Mouse (Mus musculus) kidney, adult 2 months (tissue): ENCODE measurements around the gene Dnah7b.
"Not testable (repeated sequence)": the region's sequence is repeated elsewhere in the genome, so short reads cannot be mapped to it uniquely, and the experiment has no call there.

Source experiments
- CTCF ChIP-seq: fragments of 200-500 bp; conservative IDR thresholded peaks from 2 replicates; pipeline ENCODE4 v1.5.1; 2011; ENCODE audit warnings: low read depth, mild to moderate bottlenecking, control low read depth, low read length, moderate library complexity, mixed read lengths; ENCODE audit not compliant: insufficient read depth, insufficient read length
- POLR2A ChIP-seq: fragments of 200-500 bp; IDR thresholded peaks from one replicate; pipeline ENCODE4 v1.6.1; 2011; ENCODE audit warnings: low read depth, low read length, control low read depth

DNA sequence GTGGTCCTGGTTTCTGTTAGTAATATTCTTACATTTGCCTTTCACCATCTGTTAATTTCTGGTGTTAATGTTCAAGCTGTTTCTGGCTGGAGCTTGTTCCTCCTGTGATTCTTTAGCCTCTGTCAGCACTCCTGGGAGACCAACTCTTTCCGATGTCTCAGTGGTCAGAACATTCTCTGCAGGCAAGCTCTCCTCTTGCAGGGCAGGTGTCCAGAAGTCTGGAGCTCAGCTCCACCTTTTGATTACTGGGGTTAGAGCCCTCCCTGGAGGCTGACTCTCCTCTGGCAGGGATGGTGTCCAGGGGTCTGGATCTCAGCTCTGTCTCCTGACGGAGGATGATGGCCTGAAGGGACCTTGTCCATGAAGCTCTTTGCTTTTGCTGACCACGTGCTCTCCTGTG is 314.5 kb downstream of the Dnah7b start:
- not testable (repeated sequence) for TF ChIP-seq CTCF, POLR2A
